Mouse (Mus musculus) layer of hippocampus, adult 18-20 months (tissue): Measurements from ENCODE around the gene Tm2d3. TPM values are rescaled to one million over a fixed set of nuclear protein-coding genes. Genes with fewer than 3 reads are reported as not detected.

Source experiments
- DNase-seq, 2 experiments: peaks; one replicate each; pipeline ENCODE4 v3.0.0; 2022; ENCODE audit warnings: low spot score in 2 of 2
- total RNA-seq, 2 experiments: library from RNA; stranded (reverse); gene quantifications; 2 replicates each; pipeline ENCODE4 v1.2.3; 2021

The Tm2d3 gene
- total RNA-seq, 2 experiments from 2014 or later, result 53.7 to 54.0 TPM

DNA sequence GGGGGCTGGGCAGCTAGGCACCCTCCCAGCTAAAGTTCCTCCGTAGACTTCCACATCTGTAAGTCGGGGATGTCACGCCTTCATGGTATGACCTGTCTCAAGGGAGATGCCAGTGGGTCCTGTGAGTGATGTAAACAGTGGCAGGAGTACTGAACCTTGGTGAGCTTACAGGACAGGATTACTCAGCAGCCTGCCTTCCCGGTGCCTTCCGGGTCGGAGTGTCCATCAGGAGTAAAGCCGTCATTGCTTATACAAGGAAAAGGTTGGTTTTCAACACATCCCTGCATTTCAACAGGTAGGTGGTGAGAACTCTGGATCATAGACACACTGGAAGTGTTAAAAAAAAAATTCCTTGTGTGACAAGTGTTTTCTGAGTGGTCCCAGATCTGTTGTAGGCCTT, 11.1 kb downstream of the Tm2d3 start:
- DNase-seq, result no peak

- peak; percentile 61 to 91 for DNase-seq
Measured at GRCm38 (mm10) chr7:65704818-65705242, 13.9 kb downstream of the Tm2d3 start.

DNA sequence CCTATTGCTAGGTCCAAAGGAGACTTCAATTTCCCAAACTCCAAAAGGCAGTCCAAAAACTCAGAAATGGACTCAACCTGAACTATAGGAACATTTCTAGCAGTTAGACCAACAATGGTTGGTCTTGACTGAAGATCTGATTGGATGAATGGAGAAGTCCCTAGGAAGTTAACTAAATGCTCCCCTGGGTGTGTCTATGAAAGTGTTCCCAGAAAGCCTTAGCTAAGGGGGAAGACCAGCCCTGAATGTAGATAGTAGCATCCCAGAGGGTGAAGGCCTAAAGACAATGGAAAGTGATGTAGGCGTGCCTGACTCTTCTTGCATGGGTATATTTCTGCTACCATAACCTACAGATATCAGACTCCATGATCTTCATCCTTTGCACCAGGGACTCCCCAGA, 17.5 kb downstream of the Tm2d3 start:
- DNase-seq, result no peak

DNA sequence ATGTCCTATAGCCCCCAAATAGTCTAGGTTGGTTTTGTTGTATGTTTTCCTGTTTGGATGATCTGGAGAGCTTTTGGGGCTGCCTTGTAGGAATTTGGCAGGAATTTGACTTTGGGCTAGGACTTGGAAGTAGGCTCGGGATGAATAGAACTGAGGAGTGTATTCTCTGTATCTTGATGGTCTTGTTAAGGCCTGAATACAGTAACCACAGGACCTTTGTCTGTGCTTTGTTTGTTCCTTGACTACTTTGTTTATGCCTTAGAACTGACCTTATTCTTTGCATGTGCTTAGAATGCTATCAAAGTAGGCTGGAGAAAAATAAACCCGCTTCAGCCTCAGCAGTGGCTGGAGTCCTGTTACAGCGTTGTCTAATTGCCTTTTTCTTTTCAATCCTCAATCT, 19.3 kb downstream of the Tm2d3 start:
- no peak for DNase-seq

DNA sequence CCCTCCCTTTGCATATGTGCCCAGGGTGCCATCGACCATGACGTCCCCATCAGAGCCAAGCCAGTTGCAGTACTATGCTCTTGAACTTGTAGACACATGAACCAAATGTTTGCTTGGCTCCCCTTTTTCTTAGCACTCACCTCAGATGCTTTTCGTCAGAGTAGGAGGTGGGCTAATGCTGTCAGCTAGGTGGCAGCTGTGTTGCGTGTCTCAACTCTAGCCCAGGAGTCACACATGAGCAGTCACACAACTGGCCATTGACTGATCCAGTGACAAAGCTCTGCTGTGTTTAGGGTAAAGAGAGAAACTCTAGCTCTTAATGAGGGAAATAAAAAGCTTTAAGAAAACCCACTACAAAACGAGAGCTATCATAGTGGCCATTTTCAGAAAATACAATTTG, 22.8 kb downstream of the Tm2d3 start:
- no peak for DNase-seq

- no peak for DNase-seq
Measured at GRCm38 (mm10) chr7:65714304-65714703, 23.3 kb downstream of the Tm2d3 start.

GRCm38 (mm10) chr7:65734024-65734423, 43.1 kb downstream of the Tm2d3 start:
- DNase-seq, result peak in 1 of 2 experiments; percentile 10

DNA sequence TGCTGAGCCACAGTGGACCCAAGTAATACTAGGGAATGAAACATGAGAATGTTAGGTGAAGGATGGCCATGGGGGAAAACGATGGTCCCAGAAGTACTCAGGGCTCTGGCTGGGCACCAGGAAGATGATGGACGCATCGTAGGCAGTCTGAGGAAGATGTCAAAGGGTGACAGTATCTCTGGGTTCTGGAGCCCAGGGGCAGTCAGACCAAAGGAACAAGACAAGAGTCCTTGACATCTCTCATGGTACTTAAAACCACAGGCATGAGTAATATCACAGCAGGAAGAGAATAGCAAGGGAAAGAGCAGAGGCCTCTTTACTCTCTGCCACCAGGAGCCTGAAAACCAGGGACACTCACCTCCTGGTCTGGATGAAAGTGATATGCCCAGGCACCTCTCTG, 44.3 kb downstream of the Tm2d3 start:
- no peak for DNase-seq

- DNase-seq, result no peak
Measured at GRCm38 (mm10) chr7:65737286-65738040, 46.5 kb downstream of the Tm2d3 start.

DNA sequence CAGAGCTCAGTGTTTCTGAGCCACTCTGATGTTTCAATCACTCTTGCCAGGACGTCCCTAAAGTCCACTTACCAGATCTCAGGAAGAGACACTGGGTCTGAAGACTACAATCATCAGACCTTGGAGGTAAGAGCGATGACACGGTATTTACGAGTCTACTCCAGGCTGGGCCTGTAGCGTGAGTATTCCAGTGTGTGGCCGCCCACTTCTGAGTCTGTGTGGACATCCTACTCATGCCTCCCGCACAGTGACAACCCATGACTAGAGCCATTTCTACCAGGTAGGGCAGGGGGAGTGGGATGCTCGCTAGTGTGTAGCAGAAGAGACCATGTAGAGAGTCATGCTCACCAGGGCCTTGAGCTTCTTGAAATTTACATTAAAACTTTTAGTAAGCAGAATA, 51.9 kb downstream of the Tm2d3 start:
- no peak for DNase-seq

GRCm38 (mm10) chr7:65747990-65748955, 57.3 kb downstream of the Tm2d3 start:
- DNase-seq, result no peak

Other genes with a start within 250 kb of the Tm2d3 start
- 100 to 1,000 TPM; 128 to 151 TPM for gene Tjp1, start 163.4 kb upstream of the Tm2d3 start, total RNA-seq
- 10 to 100 TPM; 33.2 to 34.0 TPM for gene Tarsl2, start 46.3 kb upstream of the Tm2d3 start, total RNA-seq
- 10 to 100 TPM; 16.9 to 19.5 TPM for gene Pcsk6, start 170.6 kb downstream of the Tm2d3 start, total RNA-seq